Mouse (Mus musculus) C2C12 (cell line): ENCODE measurements around the gene Cass4. TPM values are rescaled to one million over a fixed set of nuclear protein-coding genes. Genes with fewer than 3 reads are reported as not detected.

Source experiments
- H3K27me3 ChIP-seq: one replicate; pipeline ENCODE4 v1.6.1; 2011; ENCODE audit not compliant: control insufficient read depth, insufficient read depth, insufficient read length
- H3K36me3 ChIP-seq: one replicate; pipeline ENCODE4 v1.6.1; 2011; ENCODE audit not compliant: control insufficient read depth, insufficient read depth
- H3K4me3 ChIP-seq: one replicate; pipeline ENCODE4 v1.5.1; 2011; ENCODE audit warnings: mild to moderate bottlenecking, control low read depth; ENCODE audit not compliant: poor library complexity, insufficient read depth, severe bottlenecking
- H3K79me2 ChIP-seq: one replicate; pipeline ENCODE4 v1.6.1; 2011; ENCODE audit not compliant: control insufficient read depth, insufficient read depth
- H3K79me3 ChIP-seq: one replicate; pipeline ENCODE4 v1.6.1; 2011; ENCODE audit warnings: low read depth, control low read depth
- H3ac ChIP-seq: one replicate; pipeline ENCODE3; 2011; ENCODE audit warnings: low read depth; ENCODE audit not compliant: control insufficient read depth, insufficient read length
- CEBPB ChIP-seq: IDR thresholded peaks from one replicate; pipeline ENCODE4 v1.6.1; 2011; ENCODE audit warnings: low read depth, mild to moderate bottlenecking, control low read depth, moderate library complexity
- CTCF ChIP-seq: IDR thresholded peaks from one replicate; pipeline ENCODE4 v1.5.1; 2011; ENCODE audit not compliant: control insufficient read depth, insufficient read depth, insufficient read length
- FOSL1 ChIP-seq: IDR thresholded peaks from one replicate; pipeline ENCODE4 v1.8.0; 2011; ENCODE audit warnings: mild to moderate bottlenecking, low read length; ENCODE audit not compliant: poor library complexity, insufficient read depth, severe bottlenecking
- MAX ChIP-seq: IDR thresholded peaks from one replicate; pipeline ENCODE4 v1.6.1; 2011; ENCODE audit warnings: mild to moderate bottlenecking, control low read depth
- MYOD1 ChIP-seq: IDR thresholded peaks from one replicate; pipeline ENCODE4 v1.6.1; 2011; ENCODE audit warnings: low read depth; ENCODE audit not compliant: control insufficient read depth, insufficient read length
- MYOG ChIP-seq: IDR thresholded peaks from one replicate; pipeline ENCODE4 v1.6.1; 2011; ENCODE audit not compliant: control insufficient read depth, insufficient read length; ENCODE audit errors: extremely low read depth
- USF1 ChIP-seq: IDR thresholded peaks from one replicate; pipeline ENCODE4 v1.6.1; 2011; ENCODE audit warnings: low read depth, mild to moderate bottlenecking, control low read depth, moderate library complexity
- long read RNA-seq, 2 experiments: library from polyadenylated mRNA; unstranded; transcript quantifications; one replicate each; pipeline ENCODE4 v2.0.0; 2019 to 2020
- polyA plus RNA-seq: library from polyadenylated mRNA; unstranded; fragments of >200 nt; fragmentation: generic; extraction: Trizol; gene quantifications from one replicate; pipeline ENCODE4 v1.2.1, GENCODE M21; 2012; ENCODE audit warnings: missing spikeins

Gene Cass4
- 0.02 TPM for polyA plus RNA-seq
- long read RNA-seq, experiment 1: 0 reads
- long read RNA-seq, experiment 2: 0 reads

DNA sequence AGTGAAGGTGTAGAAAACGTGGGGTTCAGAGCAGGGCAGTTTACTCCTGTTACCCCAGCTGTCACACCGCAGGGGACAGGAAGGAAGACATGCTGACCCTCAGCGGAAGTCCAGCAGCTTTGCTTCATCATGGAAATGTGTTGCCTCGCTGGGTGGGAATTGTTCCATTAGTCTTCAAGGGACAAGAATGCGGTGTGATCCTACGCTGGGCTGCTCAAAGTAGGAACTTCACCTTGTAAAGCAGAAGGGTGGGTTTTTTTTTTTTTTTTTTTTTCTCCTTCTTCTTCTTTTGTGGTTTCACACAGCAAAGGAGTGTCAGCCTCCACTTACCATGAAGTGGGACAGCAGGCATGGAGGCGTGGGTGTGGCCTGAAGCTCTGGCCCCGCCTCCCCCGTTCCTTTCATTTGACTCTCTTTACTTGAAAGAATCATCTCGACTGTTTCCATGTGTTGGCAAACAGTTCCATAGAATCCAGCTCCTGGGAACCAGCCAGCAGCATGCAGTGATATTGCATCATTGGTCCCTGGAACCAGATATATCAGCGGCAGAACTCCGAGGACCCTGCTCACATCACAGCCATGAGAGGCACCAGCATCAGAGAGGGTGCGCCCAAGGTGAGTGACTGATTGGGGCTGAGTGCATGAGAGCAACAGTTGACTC is at the start of gene Cass4:
Gene Cass4, plus strand, starts transcription at position 404 of the 661 bp plus-strand sequence.
- Histone ChIP-seq H3K79me2 (no peaks in the 10 kb centered on the region), H3K4me3 (no peak within 1 kb of the TSS), H3ac (no peak within 1 kb of the TSS)

DNA sequence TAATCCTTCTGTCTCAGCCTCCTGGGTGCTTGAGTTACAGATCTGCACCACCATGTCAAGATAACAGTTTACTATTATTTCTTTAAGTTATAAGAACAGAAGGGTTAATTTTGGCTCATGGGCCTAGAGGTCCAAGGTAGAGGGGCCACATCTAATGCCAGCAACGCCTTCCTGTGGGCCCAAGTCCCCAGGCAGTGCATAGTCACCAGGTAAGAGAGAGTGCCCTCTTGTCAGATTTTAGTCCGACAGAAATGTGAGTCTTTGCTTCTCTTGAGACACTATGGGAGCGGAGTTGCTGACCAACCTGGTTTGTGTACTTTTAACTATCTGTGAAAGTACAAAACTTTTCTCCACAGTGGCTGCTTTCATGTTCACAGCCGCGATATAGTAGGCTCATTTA is 48.9 kb upstream of the Cass4 start:
- no peak for TF ChIP-seq FOSL1
- no peak for TF ChIP-seq CEBPB
- TF ChIP-seq MYOG: no peak
- TF ChIP-seq USF1: no peak
- no peak for TF ChIP-seq CTCF
- no peak for TF ChIP-seq MAX
- TF ChIP-seq MYOD1: no peak
- Histone ChIP-seq H3ac (no peak overlapping the region), H3K36me3 (no peaks in the 10 kb centered on the region), H3K79me3 (no peaks in the 10 kb centered on the region), H3K4me3 (no peak overlapping the region), H3K27me3 (peaks cover 9% of the 10 kb centered on the region), H3K79me2 (no peaks in the 10 kb centered on the region)

More for the DNA sequence above, at the start of gene Cass4:
- no peak for TF ChIP-seq MAX
- no peak for TF ChIP-seq FOSL1
- no peak for TF ChIP-seq CTCF
- TF ChIP-seq MYOG: no peak
- no peak for TF ChIP-seq CEBPB
- TF ChIP-seq MYOD1: no peak
- no peak for TF ChIP-seq USF1
- Histone ChIP-seq H3K27me3 (peaks cover 5% of the 10 kb centered on the region), H3K79me3 (no peaks in the 10 kb centered on the region), H3K36me3 (no peaks in the 10 kb centered on the region)

DNA sequence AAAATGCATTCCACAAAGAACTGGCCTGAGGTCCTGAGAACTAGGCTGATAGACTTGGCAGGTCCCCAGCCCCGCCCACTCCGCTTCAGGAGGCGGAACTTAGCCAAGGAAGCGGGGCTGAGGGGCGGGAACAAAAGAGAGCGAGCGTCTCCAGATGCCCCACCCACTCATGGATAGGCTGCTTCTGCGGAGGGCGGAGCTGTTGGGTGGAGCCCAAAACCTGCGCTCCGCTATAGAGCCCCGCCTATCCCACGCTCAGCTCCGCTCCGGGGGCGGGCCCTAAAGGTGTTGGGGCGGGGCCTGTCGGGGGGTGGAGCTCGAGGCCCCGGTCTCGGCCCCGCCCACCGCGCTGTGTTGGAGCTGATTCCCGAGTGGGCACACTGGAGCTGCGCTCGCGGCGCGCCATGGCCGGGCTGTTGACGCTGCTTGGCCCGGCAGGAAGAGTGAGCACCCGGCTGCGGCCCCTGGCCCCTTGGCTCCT is 48.3 kb upstream of the Cass4 start, which contains the start of gene Fam210b:
Gene Fam210b, plus strand, starts transcription at position 308 of the 481 bp plus-strand sequence.
- no peak for TF ChIP-seq CEBPB
- TF ChIP-seq MAX: peak; percentile 25
- peaks cover 9% of the 10 kb centered on the region for H3K27me3 ChIP-seq
- no peaks in the 10 kb centered on the region for H3K36me3 ChIP-seq
- H3K79me3 ChIP-seq: no peaks in the 10 kb centered on the region
- H3K79me2 ChIP-seq: no peaks in the 10 kb centered on the region
- H3K4me3 ChIP-seq: peak within 1 kb of the TSS; percentile 42
- peak within 1 kb of the TSS; percentile 87 for H3ac ChIP-seq

DNA sequence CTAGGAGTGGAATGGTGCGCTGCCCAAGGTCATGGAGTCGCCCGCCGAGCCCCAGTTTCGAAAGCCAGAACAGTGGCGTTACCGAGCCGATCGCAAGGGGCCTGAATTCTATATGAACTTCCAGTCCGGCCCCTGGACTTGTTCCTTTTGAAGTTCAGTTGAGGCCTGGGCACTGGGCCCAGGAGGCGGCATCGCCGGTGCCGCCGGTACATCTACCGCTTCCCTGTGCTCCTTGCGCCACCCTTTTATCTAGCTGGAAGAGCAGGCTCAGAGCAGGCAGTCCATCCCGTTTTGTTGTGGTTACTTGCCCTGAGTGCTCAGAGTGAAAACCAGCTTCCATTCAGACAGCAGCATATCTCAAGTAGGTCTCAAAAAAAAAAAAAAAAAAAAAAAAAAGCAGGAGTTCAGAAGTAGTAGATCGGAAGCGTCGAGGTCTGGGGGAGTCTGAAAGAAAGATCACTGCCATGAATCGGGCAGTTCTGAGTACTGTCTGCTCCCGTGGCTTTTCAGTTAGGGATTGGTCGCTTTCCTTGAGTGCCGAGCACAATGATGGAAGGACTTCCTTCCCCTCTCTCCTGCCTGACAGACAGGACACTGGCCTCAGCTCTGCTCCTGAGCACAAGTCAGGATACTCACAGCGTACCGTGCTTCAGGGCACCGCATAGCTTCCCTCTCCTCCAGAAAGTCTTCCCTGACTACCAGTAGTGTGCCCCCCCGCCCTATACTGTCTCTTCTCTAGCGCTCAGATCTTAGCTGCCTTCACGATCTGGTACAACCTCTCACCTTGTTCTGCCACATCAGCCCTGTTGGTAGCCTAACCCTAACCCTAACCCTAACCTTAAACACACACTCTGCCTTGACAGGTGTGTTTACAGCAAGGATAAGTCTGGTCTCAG is 47.3 kb upstream of the Cass4 start:
- Histone ChIP-seq H3K79me3 (no peaks in the 10 kb centered on the region), H3K4me3 (peak overlapping the region; percentile 42), H3K27me3 (peaks cover 4% of the 10 kb centered on the region), H3ac (peak overlapping the region; percentile 87), H3K79me2 (no peaks in the 10 kb centered on the region), H3K36me3 (no peaks in the 10 kb centered on the region)
- TF ChIP-seq CEBPB (no peak), USF1 (no peak), MYOD1 (no peak), MYOG (no peak), MAX (no peak), CTCF (no peak), FOSL1 (no peak)

DNA sequence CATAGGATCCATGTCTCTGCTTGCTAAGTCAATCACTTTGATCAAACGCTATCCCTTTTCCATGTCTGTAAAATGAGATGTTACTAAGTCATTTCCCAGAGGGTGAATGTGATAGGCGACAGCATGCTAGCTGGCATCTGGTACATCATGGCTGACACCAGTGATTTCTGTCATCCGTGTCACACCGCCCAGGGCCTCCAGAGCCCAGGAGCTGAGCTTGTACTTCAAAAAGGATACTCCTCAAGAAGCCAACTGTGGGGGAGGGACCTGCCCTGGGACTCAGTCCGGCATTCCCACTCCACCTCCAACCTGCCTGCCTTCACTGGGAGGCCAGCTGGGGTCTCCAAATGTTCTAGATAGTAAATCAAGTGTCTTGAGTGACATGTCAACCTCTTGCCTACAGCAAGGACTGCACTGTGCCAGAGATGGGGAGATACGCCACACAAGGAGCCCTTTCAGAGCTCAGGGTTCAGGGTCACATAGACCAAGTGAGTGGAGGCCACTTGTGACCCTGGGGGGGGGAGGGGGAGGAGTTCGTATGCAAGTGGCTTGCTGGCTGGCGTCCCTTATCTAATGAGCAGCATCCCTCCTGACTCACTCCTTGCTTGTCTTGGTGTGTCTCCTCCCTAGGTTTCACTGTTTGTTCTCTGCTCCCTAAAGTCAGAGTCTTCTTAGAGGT is 46.5 kb upstream of the Cass4 start:
- Histone ChIP-seq H3K79me2 (no peaks in the 10 kb centered on the region), H3K27me3 (peaks cover 4% of the 10 kb centered on the region), H3K79me3 (no peaks in the 10 kb centered on the region), H3ac (no peak overlapping the region), H3K4me3 (no peak overlapping the region), H3K36me3 (no peaks in the 10 kb centered on the region)
- TF ChIP-seq FOSL1 (no peak), MAX (no peak), MYOD1 (no peak)
